9 mouse cellular contexts compared by ENCODE assay signal in the genomic region with DNA sequence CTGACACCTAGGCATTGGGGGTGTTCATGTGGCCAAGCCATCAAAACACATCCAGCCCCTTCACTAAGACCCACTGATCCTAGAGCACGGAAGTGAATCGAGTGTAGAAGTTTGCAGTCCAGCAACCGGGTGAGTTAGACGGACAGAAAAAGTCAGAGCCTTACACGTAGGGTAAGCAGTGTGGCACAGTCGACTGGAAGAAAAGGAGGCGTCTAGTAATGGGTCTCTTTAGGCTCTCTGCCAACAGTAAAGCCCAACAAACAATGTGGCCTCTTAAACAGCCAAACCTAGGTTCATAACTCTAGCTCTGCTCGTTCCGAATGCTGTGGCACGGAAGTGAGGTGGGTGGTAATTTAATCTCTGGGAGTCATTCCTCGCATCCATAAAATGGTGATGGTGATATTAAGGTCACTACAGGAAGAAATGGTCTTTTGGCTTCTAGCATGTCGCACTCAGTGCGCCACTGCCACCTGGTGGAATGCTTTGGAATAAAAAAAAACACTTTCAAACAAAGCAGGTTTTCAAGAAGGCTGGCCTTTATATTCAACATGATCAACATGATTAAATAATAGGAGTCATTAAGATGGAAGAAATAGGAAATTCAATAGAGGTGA. TPM values are rescaled to one million over a fixed set of nuclear protein-coding genes. Genes with fewer than 3 reads are reported as not detected.
DNase-seq lines count a peak whose midpoint lies in the region; ATAC-seq and TF ChIP-seq lines count a peak whose summit lies in the region.
"Had no signal": no experiment of that assay in that cellular context is flagged by ENCODE, and none has a peak within 500 bp of the region (broad histone marks: within the 10 kb centered on the region; RNA-seq: fewer than 3 reads in every experiment).

No protein-coding gene starts in this region.

- no peak overlapping the region for H3K4me2 ChIP-seq in forebrain, embryonic 12.5 days
- no peak overlapping the region for H3K4me2 ChIP-seq in forebrain, embryonic 16.5 days (ENCODE audit: low read length)
- no peak overlapping the region for H3K4me2 ChIP-seq in kidney, postnatal 0 days (ENCODE audit: low read length)
- no peak overlapping the region for H3K4me2 ChIP-seq in liver, embryonic 14.5 days (ENCODE audit: low read depth)
- H3K4me2 ChIP-seq: limb, embryonic 15.5 days had no signal

- TF ChIP-seq CTCF in kidney, postnatal 0 days (IDR thresholded peaks at IDR 0.05; ENCODE audit: low read depth), result peak; percentile 92
- peak; percentile 72 for TF ChIP-seq CTCF in liver, embryonic 14.5 days (IDR thresholded peaks at IDR 0.05; ENCODE audit: low read depth)

- H3K27ac ChIP-seq in forebrain, embryonic 10.5 days, result 0 out of 2 replicates have a peak overlapping the region, but pooled peaks have one; percentile 5
- H3K27ac ChIP-seq in forebrain, embryonic 12.5 days, result no peak overlapping the region
- no peak overlapping the region for H3K27ac ChIP-seq in forebrain, embryonic 16.5 days (ENCODE audit: low read length)
- no peak overlapping the region for H3K27ac ChIP-seq in kidney, postnatal 0 days
- H3K27ac ChIP-seq in liver, embryonic 14.5 days, result no peak overlapping the region
- H3K27ac ChIP-seq: limb, embryonic 15.5 days had no signal

- 49% methylated on average over 13 of the region's 13 CpGs for WGBS in forebrain, embryonic 10.5 days
- 39% methylated on average over 13 of the region's 13 CpGs for WGBS in forebrain, embryonic 12.5 days
- WGBS in forebrain, embryonic 16.5 days, result 19% methylated on average over 13 of the region's 13 CpGs
- WGBS in kidney, postnatal 0 days, result 22% methylated on average over 13 of the region's 13 CpGs
- WGBS in liver, embryonic 14.5 days (ENCODE audit: insufficient replicate concordance), result 27% methylated on average over 13 of the region's 13 CpGs

- no peaks in the 10 kb centered on the region for H3K36me3 ChIP-seq in forebrain, embryonic 10.5 days (replicated peaks)
- H3K36me3 ChIP-seq in forebrain, embryonic 12.5 days (replicated peaks), result no peaks in the 10 kb centered on the region
- no peaks in the 10 kb centered on the region for H3K36me3 ChIP-seq in forebrain, embryonic 16.5 days (ENCODE audit: control insufficient read depth, insufficient read depth)
- no peaks in the 10 kb centered on the region for H3K36me3 ChIP-seq in kidney, postnatal 0 days (ENCODE audit: insufficient read depth, low read length)
- no peaks in the 10 kb centered on the region for H3K36me3 ChIP-seq in liver, embryonic 14.5 days (replicated peaks; ENCODE audit: control insufficient read depth, insufficient read depth, low read depth)
- H3K36me3 ChIP-seq: limb, embryonic 15.5 days had no signal

- no peaks in the 10 kb centered on the region for H3K9me3 ChIP-seq in forebrain, embryonic 10.5 days
- no peaks in the 10 kb centered on the region for H3K9me3 ChIP-seq in forebrain, embryonic 12.5 days
- H3K9me3 ChIP-seq in forebrain, embryonic 16.5 days (ENCODE audit: control insufficient read depth, low read length), result no peaks in the 10 kb centered on the region
- no peaks in the 10 kb centered on the region for H3K9me3 ChIP-seq in kidney, postnatal 0 days (replicated peaks; ENCODE audit: low read length)
- H3K9me3 ChIP-seq in liver, embryonic 14.5 days (ENCODE audit: control insufficient read depth, low read length), result no peaks in the 10 kb centered on the region
- H3K9me3 ChIP-seq: limb, embryonic 15.5 days had no signal

- H3K27me3 ChIP-seq in forebrain, embryonic 10.5 days (ENCODE audit: poor library complexity, severe bottlenecking), result peaks cover 16% of the 10 kb centered on the region; the same call in 1 of the 2 replicates
- no peaks in the 10 kb centered on the region for H3K27me3 ChIP-seq in forebrain, embryonic 12.5 days
- H3K27me3 ChIP-seq in forebrain, embryonic 16.5 days (replicated peaks; ENCODE audit: control insufficient read depth, insufficient read depth, low read length), result no peaks in the 10 kb centered on the region
- no peaks in the 10 kb centered on the region for H3K27me3 ChIP-seq in kidney, postnatal 0 days (ENCODE audit: insufficient read depth, low read length)
- no peaks in the 10 kb centered on the region for H3K27me3 ChIP-seq in liver, embryonic 14.5 days (ENCODE audit: control insufficient read depth, insufficient read depth, low read length)

- no peak overlapping the region for H3K9ac ChIP-seq in forebrain, embryonic 12.5 days
- H3K9ac ChIP-seq in forebrain, embryonic 16.5 days (replicated peaks; ENCODE audit: low read depth, low read length), result no peak overlapping the region
- H3K9ac ChIP-seq in kidney, postnatal 0 days (ENCODE audit: low read depth, low read length), result no peak overlapping the region
- no peak overlapping the region for H3K9ac ChIP-seq in liver, embryonic 14.5 days (replicated peaks)
- H3K9ac ChIP-seq: limb, embryonic 15.5 days had no signal

- DNase-seq in forebrain, embryonic 10.5 days (ENCODE audit: extremely low spot score, low spot score), result peak; percentile 35
- DNase-seq in c-Kit-positive CD71-negative TER-119-negative erythroid progenitor cells, embryonic 14.5 days (ENCODE audit: low read depth), result peak; percentile 33
- DNase-seq in kidney, postnatal 0 days (ENCODE audit: low spot score), result peak; percentile 82
- DNase-seq in liver, embryonic 14.5 days (ENCODE audit: low read depth in 3 of 3, low spot score in 3 of 3), result no peak
- peak; percentile 70 to 73 for DNase-seq in right cerebral cortex, adult 2 months (ENCODE audit: low spot score in 2 of 2)

- H3K4me3 ChIP-seq in forebrain, embryonic 10.5 days, result no peak overlapping the region
- no peak overlapping the region for H3K4me3 ChIP-seq in forebrain, embryonic 12.5 days (replicated peaks)
- H3K4me3 ChIP-seq in forebrain, embryonic 16.5 days (replicated peaks; ENCODE audit: low read length), result no peak overlapping the region
- no peak overlapping the region for H3K4me3 ChIP-seq in kidney, postnatal 0 days (replicated peaks; ENCODE audit: low read depth, low read length)
- H3K4me3 ChIP-seq in liver, embryonic 14.5 days (ENCODE audit: insufficient read depth in 1 of 2, low read depth in 2 of 2, low read length in 2 of 2), result no peak overlapping the region
- H3K4me3 ChIP-seq: limb, embryonic 15.5 days had no signal

- no peak for TF ChIP-seq EP300 in liver, embryonic 14.5 days (IDR thresholded peaks at IDR 0.05; ENCODE audit: low read depth)

- no peak for ATAC-seq in forebrain, embryonic 12.5 days (ENCODE audit: low FRiP score)
- ATAC-seq in CD4-positive, CD25-positive, alpha-beta regulatory T cell, adult 4 months, result peak; percentile 43
- 0 out of 2 replicates have a peak, but pooled peaks have one; percentile 32 for ATAC-seq in forebrain, embryonic 16.5 days
- ATAC-seq in kidney, postnatal 0 days (replicated peaks; ENCODE audit: low FRiP score, low read depth), result no peak; the same call in 1 of the 2 replicates
- ATAC-seq in liver, embryonic 14.5 days (ENCODE audit: insufficient read depth), result no peak

- peaks cover 9% of the 10 kb centered on the region; the same call in 1 of the 2 replicates for H3K4me1 ChIP-seq in forebrain, embryonic 10.5 days
- peaks cover 8% of the 10 kb centered on the region; the same call in 1 of the 2 replicates for H3K4me1 ChIP-seq in forebrain, embryonic 12.5 days
- H3K4me1 ChIP-seq in forebrain, embryonic 16.5 days (replicated peaks; ENCODE audit: control insufficient read depth, insufficient read depth, low read length), result peaks cover 8% of the 10 kb centered on the region; the same call in 1 of the 2 replicates
- 0 out of 2 replicates have a peak, but pooled peaks cover 8% of the 10 kb centered on the region for H3K4me1 ChIP-seq in kidney, postnatal 0 days (replicated peaks; ENCODE audit: insufficient read depth, low read length)
- no peaks in the 10 kb centered on the region for H3K4me1 ChIP-seq in liver, embryonic 14.5 days (replicated peaks; ENCODE audit: control insufficient read depth in 2 of 2, insufficient read depth in 2 of 2, low read length in 1 of 2)
- H3K4me1 ChIP-seq: limb, embryonic 15.5 days had no signal

RNA-seq across cellular contexts. Expression of a gene that starts 54.0 kb away (rescaled TPM):
- polyA plus RNA-seq in forebrain, embryonic 10.5 days (2016; fragmentation: Nextera tagmentation; extraction: Ambion mirVana), result 41.7 and 47.5 TPM in 2 replicates
- 41.8 and 45.4 TPM in 2 replicates for polyA plus RNA-seq in forebrain, embryonic 12.5 days (2016; fragmentation: Nextera tagmentation; extraction: Ambion mirVana)
- polyA plus RNA-seq in CD4-positive, CD25-positive, alpha-beta regulatory T cell, adult 4 months (2017; shearing (Covaris generic)), result 10 to 100 TPM; 29.9 to 45.3 TPM
- polyA plus RNA-seq in forebrain, embryonic 16.5 days (2015; fragmentation: Nextera tagmentation; extraction: Ambion mirVana), result 49.0 and 52.7 TPM in 2 replicates
- 60.4 and 70.3 TPM in 2 replicates for polyA plus RNA-seq in kidney, postnatal 0 days (2015; fragmentation: Nextera tagmentation; extraction: Ambion mirVana)
- 7.8 and 8.4 TPM in 2 replicates for polyA plus RNA-seq in liver, embryonic 14.5 days (2012; rRNA removed)
- polyA plus RNA-seq in liver, embryonic 14.5 days (2014; fragmentation: Nextera tagmentation; extraction: Ambion mirVana), result 17.0 and 20.6 TPM in 2 replicates

Comparison
In these comparisons a context has a peak if more than half of its experiments do, and no peak if none do; other contexts are left out.
1. ATAC-seq: peak in CD4-positive, CD25-positive, alpha-beta regulatory T cell, adult 4 months (single experiment) and forebrain, embryonic 16.5 days (single experiment); none in forebrain, embryonic 12.5 days (single experiment), kidney, postnatal 0 days (single experiment) and liver, embryonic 14.5 days (single experiment).
2. DNase-seq: peak in forebrain, embryonic 10.5 days (single experiment), c-Kit-positive CD71-negative TER-119-negative erythroid progenitor cells, embryonic 14.5 days (single experiment), kidney, postnatal 0 days (single experiment) and right cerebral cortex, adult 2 months (2 of 2); none in liver, embryonic 14.5 days (0 of 3).